Mouse (Mus musculus): ENCODE results near the gene Prodh2. TPM values are rescaled to one million over a fixed set of nuclear protein-coding genes. Genes with fewer than 3 reads are reported as not detected.

The Prodh2 gene
- polyA plus RNA-seq, 1 experiment from 2014 or later, result not detected

GRCm38 (mm10) chr7:30526981-30527380 lies 33.6 kb downstream of the Prodh2 start:
- H3K4me3 ChIP-seq (ENCODE audit: low read depth, low read length), result no peak overlapping the region
- no peak overlapping the region for H3K27ac ChIP-seq (ENCODE audit: low read depth)
- DNase-seq, result no peak
- 81% methylated on average over 14 of the region's 14 CpGs for WGBS
- H3K4me2 ChIP-seq, result peak overlapping the region; percentile 43; the same call in 1 of the 2 replicates
- no peak for ATAC-seq (ENCODE audit: insufficient read depth)
- H3K9ac ChIP-seq, result no peak overlapping the region
- H3K4me1 ChIP-seq (ENCODE audit: insufficient read depth), result peaks cover 7% of the 10 kb centered on the region
- no peak for TF ChIP-seq CTCF (IDR thresholded peaks at IDR 0.05; ENCODE audit: low read depth)
- no peaks in the 10 kb centered on the region for H3K27me3 ChIP-seq (ENCODE audit: insufficient read depth, low read length)
- H3K9me3 ChIP-seq (ENCODE audit: low read depth, low read length), result no peaks in the 10 kb centered on the region
- peaks cover 85% of the 10 kb centered on the region for H3K36me3 ChIP-seq (ENCODE audit: insufficient read depth)

- Histone ChIP-seq H3K27me3 (ENCODE audit: insufficient read depth, low read length) (no peaks in the 10 kb centered on the region), H3K36me3 (ENCODE audit: insufficient read depth) (peaks cover 59% of the 10 kb centered on the region), H3K4me1 (ENCODE audit: insufficient read depth) (peaks cover 20% of the 10 kb centered on the region), H3K4me2 (no peak overlapping the region), H3K4me3 (ENCODE audit: low read depth, low read length) (no peak overlapping the region), H3K9me3 (ENCODE audit: low read depth, low read length) (no peaks in the 10 kb centered on the region), H3K9ac (no peak overlapping the region), H3K27ac (ENCODE audit: low read depth) (no peak overlapping the region)
- no peak for ATAC-seq (ENCODE audit: insufficient read depth)
- no peak for TF ChIP-seq CTCF (IDR thresholded peaks at IDR 0.05; ENCODE audit: low read depth)
- WGBS, result 78% methylated on average over 9 of the region's 9 CpGs
- DNase-seq, result no peak
Measured at GRCm38 (mm10) chr7:30531291-30531815, 37.9 kb downstream of the Prodh2 start.

GRCm38 (mm10) chr7:30532931-30533330 lies 39.5 kb downstream of the Prodh2 start:
- H3K4me3 ChIP-seq (ENCODE audit: low read depth, low read length), result no peak overlapping the region
- H3K9ac ChIP-seq, result peak overlapping the region; percentile 13
- peak; percentile 28; the same call in 1 of the 2 replicates for ATAC-seq (ENCODE audit: insufficient read depth)

GRCm38 (mm10) chr7:30533941-30534632 lies 40.7 kb downstream of the Prodh2 start:
- H3K4me1 ChIP-seq (ENCODE audit: insufficient read depth), result peaks cover 15% of the 10 kb centered on the region; the same call in 1 of the 2 replicates
- WGBS, result 10% methylated on average over 24 of the region's 26 CpGs
- no peak for TF ChIP-seq CTCF (IDR thresholded peaks at IDR 0.05; ENCODE audit: low read depth)
- no peaks in the 10 kb centered on the region for H3K27me3 ChIP-seq (ENCODE audit: insufficient read depth, low read length)
- ATAC-seq (ENCODE audit: insufficient read depth), result peak; percentile 50; the same call in 1 of the 2 replicates
- H3K36me3 ChIP-seq (ENCODE audit: insufficient read depth), result peaks cover 41% of the 10 kb centered on the region
- peak overlapping the region; percentile 69 for H3K9ac ChIP-seq
- DNase-seq, result peak; percentile 42
- H3K4me3 ChIP-seq (ENCODE audit: low read depth, low read length), result peak overlapping the region; percentile 65
- peak overlapping the region; percentile 92 for H3K4me2 ChIP-seq
- peak overlapping the region; percentile 50 for H3K27ac ChIP-seq (ENCODE audit: low read depth)
- H3K9me3 ChIP-seq (ENCODE audit: low read depth, low read length), result no peaks in the 10 kb centered on the region

More at GRCm38 (mm10) chr7:30532931-30533330, 39.5 kb downstream of the Prodh2 start:
- peak; percentile 63 for DNase-seq
- H3K36me3 ChIP-seq (ENCODE audit: insufficient read depth), result peaks cover 47% of the 10 kb centered on the region
- H3K4me2 ChIP-seq, result peak overlapping the region; percentile 40; the same call in 1 of the 2 replicates
- H3K4me1 ChIP-seq (ENCODE audit: insufficient read depth), result peaks cover 15% of the 10 kb centered on the region; the same call in 1 of the 2 replicates
- H3K27me3 ChIP-seq (ENCODE audit: insufficient read depth, low read length), result no peaks in the 10 kb centered on the region
- 15% methylated on average over 8 of the region's 8 CpGs for WGBS
- no peaks in the 10 kb centered on the region for H3K9me3 ChIP-seq (ENCODE audit: low read depth, low read length)
- peak overlapping the region; percentile 22; the same call in 1 of the 2 replicates for H3K27ac ChIP-seq (ENCODE audit: low read depth)
- no peak for TF ChIP-seq CTCF (IDR thresholded peaks at IDR 0.05; ENCODE audit: low read depth)

- H3K9ac ChIP-seq, result peak within 1 kb of the TSS; percentile 69
- H3K27me3 ChIP-seq (ENCODE audit: insufficient read depth, low read length), result no peaks in the 10 kb centered on the region
- H3K4me2 ChIP-seq, result peak within 1 kb of the TSS; percentile 92
- H3K9me3 ChIP-seq (ENCODE audit: low read depth, low read length), result no peaks in the 10 kb centered on the region
- peak within 1 kb of the TSS; percentile 65 for H3K4me3 ChIP-seq (ENCODE audit: low read depth, low read length)
- WGBS, result under 1% methylated on average over 68 of the region's 84 CpGs
- peaks cover 15% of the 10 kb centered on the region; the same call in 1 of the 2 replicates for H3K4me1 ChIP-seq (ENCODE audit: insufficient read depth)
- ATAC-seq (ENCODE audit: insufficient read depth), result peak; percentile 89
- H3K36me3 ChIP-seq (ENCODE audit: insufficient read depth), result peaks cover 40% of the 10 kb centered on the region
- DNase-seq, result peak; percentile 99
- H3K27ac ChIP-seq (ENCODE audit: low read depth), result peak within 1 kb of the TSS; percentile 50
- TF ChIP-seq CTCF (IDR thresholded peaks at IDR 0.05; ENCODE audit: low read depth), result no peak
Measured at GRCm38 (mm10) chr7:30534633-30535577, 41.5 kb downstream of the Prodh2 start, which contains the start of gene Arhgap33. Arhgap33 (minus strand) TSS chr7:30535060.

- TF ChIP-seq CTCF (IDR thresholded peaks at IDR 0.05; ENCODE audit: low read depth), result no peak
- no peaks in the 10 kb centered on the region for H3K27me3 ChIP-seq (ENCODE audit: insufficient read depth, low read length)
- H3K4me1 ChIP-seq (ENCODE audit: insufficient read depth), result no peaks in the 10 kb centered on the region
- peaks cover 57% of the 10 kb centered on the region for H3K36me3 ChIP-seq (ENCODE audit: insufficient read depth)
- no peak overlapping the region for H3K4me3 ChIP-seq (ENCODE audit: low read depth, low read length)
- no peak overlapping the region for H3K9ac ChIP-seq
- ATAC-seq (ENCODE audit: insufficient read depth), result no peak
- no peak overlapping the region for H3K27ac ChIP-seq (ENCODE audit: low read depth)
- H3K9me3 ChIP-seq (ENCODE audit: low read depth, low read length), result no peaks in the 10 kb centered on the region
- WGBS, result 83% methylated on average over 7 of the region's 7 CpGs
- DNase-seq, result no peak
- H3K4me2 ChIP-seq, result no peak overlapping the region
Measured at GRCm38 (mm10) chr7:30540572-30540971, 47.1 kb downstream of the Prodh2 start.

All from lung, embryonic 14.5 days (tissue).